Mouse (Mus musculus) heart, postnatal 10 days (tissue): ENCODE measurements at regions not wholly inside any gene's neighbourhood (a gene's known extent, or its start where the extent isn't known, plus 50 kb on each side); places are given as distances from the start of the nearest gene placed in this dataset.

Experiments used
- DNase-seq, 2 experiments: peaks; one replicate each; pipeline ENCODE4 v3.0.0; 2021
- intact Hi-C: fragments of 180-260 bp; cut with DNase I; formaldehyde crosslinking; loops from one replicate; pipeline ENCODE4 v1.15.1; 2025

- intact Hi-C loops, result no loop called here
- DNase-seq, result no peak
Measured at GRCm38 (mm10) chr15:93660952-93661648, 65.4 kb upstream of the Prickle1 start.

GRCm38 (mm10) chr15:93657171-93657570, 61.5 kb upstream of the Prickle1 start:
- intact Hi-C loops, result no loop called here
- DNase-seq, result no peak

- DNase-seq, result no peak
- intact Hi-C loops, result no loop called here
Measured at GRCm38 (mm10) chr15:93656713-93657112, 61.0 kb upstream of the Prickle1 start.

GRCm38 (mm10) chr15:93655743-93656142, 60.1 kb upstream of the Prickle1 start:
- no peak for DNase-seq
- intact Hi-C loops, result no loop called here

GRCm38 (mm10) chr15:93655243-93655642, 59.6 kb upstream of the Prickle1 start:
- intact Hi-C loops, result no loop called here

GRCm38 (mm10) chr15:93653378-93653777, 57.7 kb upstream of the Prickle1 start:
- DNase-seq, result no peak
- intact Hi-C loops, result no loop called here

More at GRCm38 (mm10) chr15:93655243-93655642, 59.6 kb upstream of the Prickle1 start:
- no peak for DNase-seq

GRCm38 (mm10) chr15:93650981-93651757, 55.5 kb upstream of the Prickle1 start:
- DNase-seq, result no peak
- intact Hi-C loops, result no loop called here

GRCm38 (mm10) chr15:93650009-93650522, 54.4 kb upstream of the Prickle1 start:
- intact Hi-C loops, result no loop called here
- DNase-seq, result no peak

- intact Hi-C loops, result no loop called here
- no peak for DNase-seq
Measured at GRCm38 (mm10) chr15:93648646-93649045, 53.0 kb upstream of the Prickle1 start.

- intact Hi-C loops, result no loop called here
- DNase-seq, result no peak
Measured at GRCm38 (mm10) chr15:93646820-93647219, 51.1 kb upstream of the Prickle1 start.

- intact Hi-C loops, result no loop called here
- no peak for DNase-seq
Measured at GRCm38 (mm10) chr15:93645950-93646349, 50.3 kb upstream of the Prickle1 start.
